Comparison of ENCODE assay signal across 25 mouse cellular contexts in genomic region chr9:49384855-49385254, GRCm38 (mm10). TPM values are rescaled to one million over a fixed set of nuclear protein-coding genes. Genes with fewer than 3 reads are reported as not detected.
DNase-seq lines count a peak whose midpoint lies in the region; ATAC-seq and TF ChIP-seq lines count a peak whose summit lies in the region.
"Had no signal": no experiment of that assay in that cellular context is flagged by ENCODE, and none has a peak within 500 bp of the region (broad histone marks: within the 10 kb centered on the region; RNA-seq: fewer than 3 reads in every experiment).

No protein-coding gene starts in this region.

- H3K79me2 ChIP-seq in heart, adult 2 months (replicated peaks; ENCODE audit: control insufficient read depth, insufficient read depth, low read length) = no peaks in the 10 kb centered on the region

- in situ Hi-C loops in ES-E14 (cut with MboI; ENCODE audit: low sequenced_read_pairs in 2 of 2, unreplicated experiment in 2 of 2) = no loop called here

- H3K27me3 ChIP-seq in heart, adult 2 months (ENCODE audit: control insufficient read depth, insufficient read depth, low read length) = no peaks in the 10 kb centered on the region
- no peaks in the 10 kb centered on the region for H3K27me3 ChIP-seq in heart, embryonic 14.5 days (ENCODE audit: control insufficient read depth, insufficient read depth, low read length)
- H3K27me3 ChIP-seq: embryonic facial prominence, embryonic 13.5 days; forebrain, embryonic 12.5 days; hindbrain, embryonic 12.5 days had no signal

- peak overlapping the region; percentile 86 for H3K27ac ChIP-seq in heart, adult 2 months
- 0 out of 4 replicates have a peak overlapping the region, but pooled peaks of 1 of the 2 experiments have one; percentile 46 for H3K27ac ChIP-seq in heart, embryonic 14.5 days (replicated peaks in 1 of 2; ENCODE audit: control insufficient read depth in 1 of 2, insufficient read depth in 1 of 2, low read depth in 2 of 2, low read length in 2 of 2)
- H3K27ac ChIP-seq in ES-E14 (ENCODE audit: insufficient read depth, low read depth, low read length, poor library complexity, severe bottlenecking) = no peak overlapping the region
- H3K27ac ChIP-seq: embryonic facial prominence, embryonic 13.5 days; forebrain, embryonic 12.5 days had no signal

- 35% methylated on average over 6 of the region's 6 CpGs for WGBS in heart, adult 2 months
- WGBS in heart, embryonic 14.5 days = 29% methylated on average over 6 of the region's 6 CpGs

- no peak for ATAC-seq in heart, embryonic 14.5 days (ENCODE audit: insufficient number of reproducible peaks, insufficient read depth, low FRiP score, low read depth)
- ATAC-seq: CD4-positive, CD25-positive, alpha-beta regulatory T cell, adult 4 months; forebrain, embryonic 16.5 days; inflammation-experienced regulatory T-cells, adult 6 months; intestine, postnatal 0 days had no signal

- peak overlapping the region; percentile 47 for H3K4me2 ChIP-seq in heart, embryonic 14.5 days (ENCODE audit: low read length)
- H3K4me2 ChIP-seq: embryonic facial prominence, embryonic 13.5 days; forebrain, embryonic 12.5 days; hindbrain, embryonic 12.5 days had no signal

- TF ChIP-seq POLR2A in heart, adult 2 months (IDR thresholded peaks at IDR 0.05; ENCODE audit: insufficient read depth, low read depth, low read length) = no peak

- peaks cover 1% of the 10 kb centered on the region for H3K4me1 ChIP-seq in heart, adult 2 months (ENCODE audit: control insufficient read depth, insufficient read depth, low read length)
- H3K4me1 ChIP-seq in heart, embryonic 14.5 days (ENCODE audit: control insufficient read depth in 2 of 2, insufficient read depth in 2 of 2, low read length in 2 of 2) = peaks cover 3 to 15% of the 10 kb centered on the region in 2 experiments; a peak in 3 of 4 replicates
- peaks cover 11 to 16% of the 10 kb centered on the region in 2 experiments for H3K4me1 ChIP-seq in ES-E14 (ENCODE audit: control insufficient read depth in 2 of 2, insufficient read depth in 2 of 2, low read length in 2 of 2, poor library complexity in 1 of 2)
- H3K4me1 ChIP-seq: embryonic facial prominence, embryonic 13.5 days had no signal

- no peak for TF ChIP-seq EP300 in heart, adult 2 months (IDR thresholded peaks at IDR 0.05; ENCODE audit: insufficient read depth, low read depth, low read length)

- H3K9me3 ChIP-seq in heart, embryonic 14.5 days (ENCODE audit: control insufficient read depth, low read length) = no peaks in the 10 kb centered on the region
- H3K9me3 ChIP-seq in ES-E14 (ENCODE audit: control insufficient read depth, insufficient read depth, low read depth, low read length) = no peaks in the 10 kb centered on the region
- H3K9me3 ChIP-seq: embryonic facial prominence, embryonic 13.5 days; forebrain, embryonic 12.5 days; hindbrain, embryonic 12.5 days had no signal

- no peak for TF ChIP-seq CTCF in heart, adult 2 months (IDR thresholded peaks at IDR 0.05)

- intact Hi-C loops in heart, adult 2 months (cut with DNase I) = loop anchor here (5.0 kb wide), 3 partner anchors 97 to 303 kb away; partner anchors contain the start of gene Tmprss5
- intact Hi-C loops in heart, postnatal 14 days (cut with DNase I) = no loop called here

- H3K36me3 ChIP-seq in heart, adult 2 months (ENCODE audit: control insufficient read depth, insufficient read depth, low read length) = no peaks in the 10 kb centered on the region
- H3K36me3 ChIP-seq in heart, embryonic 14.5 days (ENCODE audit: control insufficient read depth, insufficient read depth, low read length) = no peaks in the 10 kb centered on the region
- H3K36me3 ChIP-seq in ES-E14 (ENCODE audit: control insufficient read depth, insufficient read depth, low read length, poor library complexity, severe bottlenecking) = no peaks in the 10 kb centered on the region
- H3K36me3 ChIP-seq: embryonic facial prominence, embryonic 13.5 days; forebrain, embryonic 12.5 days; hindbrain, embryonic 12.5 days had no signal

- H3K9ac ChIP-seq in heart, adult 2 months (ENCODE audit: low read depth, low read length) = no peak overlapping the region
- no peak overlapping the region for H3K9ac ChIP-seq in heart, embryonic 14.5 days (ENCODE audit: low read length)
- no peak overlapping the region for H3K9ac ChIP-seq in ES-E14 (ENCODE audit: insufficient read depth, low read depth, low read length, poor library complexity, severe bottlenecking)
- H3K9ac ChIP-seq: embryonic facial prominence, embryonic 13.5 days; forebrain, embryonic 12.5 days; hindbrain, embryonic 12.5 days had no signal

- peak; percentile 40 for DNase-seq in adrenal gland, adult 2 months
- DNase-seq in adrenal gland, postnatal 4 days (ENCODE audit: low spot score in 2 of 2) = no peak
- DNase-seq in heart, adult 2 months = no peak
- DNase-seq in heart, postnatal 14 days = no peak
- DNase-seq in heart, adult 18-20 months = no peak
- DNase-seq in ES-E14 (ENCODE audit: low read depth, low spot score) = no peak
- DNase-seq in thymus, adult 18-20 months = no peak
- DNase-seq: B cell, adult 2 months; cerebellum, adult 18-20 months; cerebellum, adult 9-11 months; cerebellum, postnatal 36 days; gastrocnemius, postnatal 10 days; kidney, adult 8-10 months had no signal

- no peak overlapping the region for H3K4me3 ChIP-seq in heart, adult 2 months
- H3K4me3 ChIP-seq in heart, embryonic 14.5 days (ENCODE audit: control insufficient read depth in 1 of 2, insufficient read depth in 1 of 2, low read depth in 1 of 2, low read length in 2 of 2) = no peak overlapping the region
- no peak overlapping the region for H3K4me3 ChIP-seq in ES-E14 (ENCODE audit: insufficient read depth in 1 of 2, low read depth in 1 of 2, low read length in 2 of 2, poor library complexity in 1 of 2, severe bottlenecking in 1 of 2)
- H3K4me3 ChIP-seq: embryonic facial prominence, embryonic 13.5 days; forebrain, embryonic 12.5 days; hindbrain, embryonic 12.5 days had no signal

TF ChIP-seq in ES-E14, 5 proteins besides CTCF, POLR2A, EP300 and RAD21:
- TF ChIP-seq MAFK (IDR thresholded peaks at IDR 0.05; ENCODE audit: insufficient read depth, low read depth, low read length) (no peak), ZNF384 (IDR thresholded peaks at IDR 0.05; ENCODE audit: low read depth, low read length) (peak; percentile 77)

RNA-seq across cellular contexts. Expression of gene Ankk1, which starts 42.0 kb away (rescaled TPM):
- not detected for total RNA-seq in adrenal gland, adult 2 months (2021)
- polyA plus RNA-seq in adrenal gland, adult 2 months (2012; rRNA removed) = 0.06 TPM in 2 replicates
- not detected for total RNA-seq in adrenal gland, postnatal 4 days (2021)
- total RNA-seq in heart, adult 2 months (2021) = not detected
- polyA plus RNA-seq in heart, adult 2 months (2012; rRNA removed) = not detected in 2 replicates
- total RNA-seq in heart, postnatal 14 days (2021) = not detected
- not detected in 2 replicates for polyA plus RNA-seq in heart, embryonic 14.5 days (2014; fragmentation: Nextera tagmentation; extraction: Ambion mirVana)
- not detected for total RNA-seq in heart, adult 18-20 months (2021)
- 0.16 and 0.94 TPM in 2 replicates for total RNA-seq in ES-E14 (2012; rRNA removed)
- total RNA-seq: gastrocnemius, postnatal 10 days; gastrocnemius, postnatal 4 days; heart, postnatal 10 days had no signal
- polyA plus RNA-seq: CD4-positive, CD25-positive, alpha-beta regulatory T cell, adult 4 months; embryonic facial prominence, embryonic 13.5 days; forebrain, embryonic 12.5 days; forebrain, embryonic 16.5 days; frontal cortex, adult 2 months; hindbrain, embryonic 12.5 days; hindbrain, embryonic 16.5 days; inflammation-experienced regulatory T-cells, adult 6 months; intestine, postnatal 0 days had no signal

RNA-seq across cellular contexts. Expression of gene Drd2, which starts 44.4 kb away (rescaled TPM):
- 1 to 10 TPM; 2.0 to 2.5 TPM for total RNA-seq in adrenal gland, adult 2 months (2021)
- 1.5 and 2.5 TPM in 2 replicates for polyA plus RNA-seq in adrenal gland, adult 2 months (2012; rRNA removed)
- total RNA-seq in adrenal gland, postnatal 4 days (2021) = 1 to 10 TPM; 2.1 to 2.4 TPM
- 1 to 10 TPM in 1 of 2 experiments, under 1 TPM in 1; 0.78 to 1.0 TPM for total RNA-seq in heart, adult 2 months (2021)
- polyA plus RNA-seq in heart, adult 2 months (2012; rRNA removed) = 5.1 and 8.8 TPM in 2 replicates
- total RNA-seq in heart, postnatal 14 days (2021) = under 1 TPM; 0.69 to 0.80 TPM
- 0.15 TPM in 1 of 2 replicates, not detected in the other for polyA plus RNA-seq in heart, embryonic 14.5 days (2014; fragmentation: Nextera tagmentation; extraction: Ambion mirVana)
- under 1 TPM; 0.75 to 0.94 TPM for total RNA-seq in heart, adult 18-20 months (2021)
- 0.11 TPM in 1 of 2 replicates, not detected in the other for total RNA-seq in ES-E14 (2012; rRNA removed)
- total RNA-seq: gastrocnemius, postnatal 10 days; gastrocnemius, postnatal 4 days had no signal
- polyA plus RNA-seq: CD4-positive, CD25-positive, alpha-beta regulatory T cell, adult 4 months; embryonic facial prominence, embryonic 13.5 days; inflammation-experienced regulatory T-cells, adult 6 months; intestine, postnatal 0 days had no signal
